Mouse (Mus musculus) brain, embryonic 14.5 days (tissue): ENCODE results near the gene Galnt5.

Experiments used
- CTCF ChIP-seq: fragments of 200-500 bp; IDR thresholded peaks from 2 replicates; pipeline ENCODE4 v1.5.1; 2012; ENCODE audit warnings: inconsistent platforms, mild to moderate bottlenecking, moderate library complexity, borderline replicate concordance; ENCODE audit not compliant: insufficient read depth, insufficient read length; ENCODE audit errors: extremely low read depth
- POLR2A ChIP-seq: fragments of 200-500 bp; IDR thresholded peaks from 2 replicates; pipeline ENCODE4 v1.6.1; 2012; ENCODE audit warnings: mild to moderate bottlenecking, inconsistent platforms, borderline replicate concordance; ENCODE audit not compliant: poor library complexity, insufficient read depth, insufficient read length, severe bottlenecking; ENCODE audit errors: extremely low read depth

DNA sequence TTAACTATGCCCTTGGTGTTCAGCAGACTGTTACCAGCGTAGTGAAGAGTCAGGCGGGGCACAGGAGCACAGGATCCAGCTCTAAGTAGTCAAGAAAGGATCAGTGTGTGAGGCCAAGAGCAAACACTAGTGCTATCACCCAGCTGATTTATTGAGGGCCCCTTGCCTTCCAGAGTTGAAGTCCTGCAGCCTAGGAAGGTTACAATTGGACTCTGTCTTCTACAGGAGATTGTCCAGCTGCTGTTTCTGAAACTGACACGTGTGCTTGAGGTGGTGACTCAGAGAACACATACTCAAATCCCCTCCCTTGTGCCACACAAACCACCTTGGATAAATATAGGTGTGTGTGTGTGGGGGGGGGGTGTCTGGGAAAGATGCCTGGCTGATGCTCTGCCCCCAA lies 3.8 kb downstream of the Galnt5 start:
- TF ChIP-seq POLR2A (no peak), CTCF (no peak)
